Mouse (Mus musculus) lung, embryonic 14.5 days (tissue): ENCODE results near the gene Ccdc188. TPM values are rescaled to one million over a fixed set of nuclear protein-coding genes. Genes with fewer than 3 reads are reported as not detected.

ENCODE experiments used
- ATAC-seq: fragments of 200-750 bp; cut with Nextera tagmentation; 2 replicates; pipeline ENCODE4 v1.8.0; 2017; ENCODE audit warnings: mild to moderate bottlenecking, moderate TSS enrichment, moderate library complexity; ENCODE audit not compliant: insufficient read depth
- DNase-seq: peaks from one replicate; pipeline ENCODE4 v3.0.0-alpha.2; 2015
- H3K27ac ChIP-seq: fragments of 300-500 bp; sonication (generic); 2 replicates; pipeline ENCODE4 v1.5.1; 2014; ENCODE audit warnings: low read depth, mild to moderate bottlenecking, moderate library complexity
- H3K27me3 ChIP-seq: fragments of 300-500 bp; sonication (generic); 2 replicates; pipeline ENCODE4 v1.6.1; 2014; ENCODE audit warnings: low read length, control low read depth; ENCODE audit not compliant: insufficient read depth
- H3K36me3 ChIP-seq: fragments of 300-500 bp; sonication (generic); 2 replicates; pipeline ENCODE4 v1.6.1; 2014; ENCODE audit warnings: control low read depth; ENCODE audit not compliant: insufficient read depth
- H3K4me1 ChIP-seq: fragments of 300-500 bp; sonication (generic); 2 replicates; pipeline ENCODE4 v1.6.1; 2014; ENCODE audit warnings: antibody characterized with exemption, control low read depth; ENCODE audit not compliant: insufficient read depth
- H3K4me2 ChIP-seq: fragments of 300-500 bp; sonication (generic); 2 replicates; pipeline ENCODE4 v1.6.1; 2014; ENCODE audit warnings: mild to moderate bottlenecking
- H3K4me3 ChIP-seq: fragments of 300-500 bp; sonication (generic); 2 replicates; pipeline ENCODE4 v1.5.1; 2014; ENCODE audit warnings: low read depth, low read length
- H3K9ac ChIP-seq: fragments of 300-500 bp; sonication (generic); 2 replicates; pipeline ENCODE4 v1.6.1; 2014
- H3K9me3 ChIP-seq: fragments of 300-500 bp; sonication (generic); 2 replicates; pipeline ENCODE4 v1.6.1; 2016; ENCODE audit warnings: low read depth, low read length, control low read depth
- CTCF ChIP-seq: IDR thresholded peaks from 2 replicates; pipeline ENCODE4 v1.5.1; 2016; ENCODE audit warnings: antibody characterized with exemption, low read depth
- whole genome bisulfite sequencing: fragments of 180-500 bp; shearing (Covaris S2); extraction: QIAGEN DNeasy Blood & Tissue Kit; methylation state at CpG from one replicate; pipeline ENCODE4 v1.1.7; 2014; 5-methylcytosine and 5-hydroxymethylcytosine counted together
- polyA plus RNA-seq: library from polyadenylated mRNA; unstranded; fragments of >200 nt; fragmentation: Nextera tagmentation; extraction: Ambion mirVana; gene quantifications from 2 replicates; pipeline ENCODE4 v1.2.1, GENCODE M21; 2014

Ccdc188 gene
- polyA plus RNA-seq, 1 experiment from 2014 or later = not detected

DNA sequence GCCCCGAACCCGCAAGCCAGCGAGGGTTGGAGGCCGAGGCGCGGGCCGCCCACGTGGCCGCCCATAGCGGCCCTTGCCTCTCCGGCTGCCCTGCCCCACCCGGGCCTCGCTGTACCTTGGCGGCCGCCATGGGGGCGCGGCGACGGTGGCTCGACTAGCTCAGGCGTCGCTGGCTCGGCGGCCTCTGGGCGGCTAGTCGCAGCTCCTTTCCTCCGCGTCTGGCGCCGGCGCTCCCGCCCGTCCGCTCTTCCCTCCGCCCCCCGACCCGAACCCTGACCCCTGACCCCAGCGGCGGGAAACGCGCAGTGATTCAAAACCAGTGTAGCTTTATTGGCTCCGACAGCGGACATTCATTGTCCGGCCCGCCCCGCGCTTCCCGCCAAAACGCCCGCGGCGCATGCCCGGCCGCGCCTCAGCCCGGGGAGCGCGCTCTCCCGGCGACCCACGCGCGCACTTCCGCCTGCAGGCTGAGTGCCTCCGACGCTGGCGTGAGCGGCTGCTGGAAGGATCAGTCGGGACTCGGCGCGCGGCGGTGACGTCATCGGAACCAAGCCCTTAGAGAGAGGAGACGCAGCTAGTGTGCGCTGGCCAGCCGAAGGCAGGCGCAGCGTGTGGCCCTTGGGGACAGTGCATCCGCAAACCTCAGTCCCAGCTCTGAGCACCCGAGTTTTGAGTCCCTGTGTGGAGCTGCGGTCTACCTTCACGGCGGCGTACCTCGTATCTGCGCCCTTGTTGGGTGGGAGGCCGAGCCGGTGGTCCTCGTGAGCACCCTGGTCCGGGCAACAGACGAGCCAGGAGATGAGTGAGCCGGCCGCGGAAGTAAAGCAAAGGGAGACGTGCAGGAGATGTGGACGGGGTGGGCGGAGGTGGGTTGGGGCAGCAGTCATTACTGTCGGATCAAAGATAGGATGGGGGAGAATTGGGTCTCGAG, 31.0 kb downstream of the Ccdc188 start, which contains the start of the genes Trmt2a and Ranbp1:
Trmt2a (plus strand) TSS at position 247 of the 931 bp plus-strand sequence.
Ranbp1 (minus strand) TSS at position 300 of the 931 bp plus-strand sequence.
- H3K27me3 ChIP-seq = no peaks in the 10 kb centered on the region
- under 1% methylated on average over 102 of the region's 102 CpGs for WGBS
- peak within 1 kb of the TSS; percentile 80 for H3K4me2 ChIP-seq
- peaks cover 68% of the 10 kb centered on the region for H3K36me3 ChIP-seq
- peak within 1 kb of the TSS; percentile 95 for H3K9ac ChIP-seq
- ATAC-seq = peak; percentile 96
- TF ChIP-seq CTCF = no peak; the same call in none of the 2 replicates
- no peaks in the 10 kb centered on the region for H3K9me3 ChIP-seq
- peak within 1 kb of the TSS; percentile 97 for H3K4me3 ChIP-seq
- H3K4me1 ChIP-seq = peaks cover 12% of the 10 kb centered on the region; the same call in 1 of the 2 replicates
- DNase-seq = peak; percentile 100
- H3K27ac ChIP-seq = peak within 1 kb of the TSS; percentile 91

DNA sequence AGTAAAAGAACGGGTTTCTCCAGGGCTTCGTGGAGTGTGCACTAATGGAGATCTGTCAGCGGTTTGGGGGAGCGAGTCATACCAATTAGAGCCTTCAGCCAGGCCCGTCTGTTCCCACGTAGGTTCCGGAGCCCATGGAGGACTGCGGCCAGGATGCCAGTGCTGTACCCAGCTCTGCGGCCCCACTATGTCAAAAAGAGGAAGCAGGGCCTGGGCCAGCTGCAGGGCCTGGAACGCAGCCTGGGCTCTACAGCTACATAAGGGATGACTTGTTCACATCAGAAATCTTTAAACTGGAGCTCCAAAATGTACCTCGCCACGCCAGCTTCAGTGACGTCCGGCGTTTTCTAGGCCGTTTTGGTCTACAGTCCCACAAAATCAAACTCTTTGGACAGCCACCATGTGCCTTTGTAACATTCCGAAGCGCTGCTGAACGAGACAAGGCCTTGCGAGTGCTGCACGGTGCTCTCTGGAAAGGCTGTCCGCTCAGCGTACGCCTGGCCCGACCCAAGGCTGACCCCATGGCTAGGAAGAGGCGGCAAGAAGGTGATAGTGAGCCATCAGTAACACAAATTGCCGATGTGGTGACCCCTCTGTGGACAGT, 31.8 kb downstream of the Ccdc188 start:
- no peak for TF ChIP-seq CTCF
- H3K9ac ChIP-seq = peak overlapping the region; percentile 82
- H3K27ac ChIP-seq = peak overlapping the region; percentile 91
- H3K36me3 ChIP-seq = peaks cover 68% of the 10 kb centered on the region
- no peaks in the 10 kb centered on the region for H3K27me3 ChIP-seq
- ATAC-seq = peak; percentile 8
- peak overlapping the region; percentile 97 for H3K4me3 ChIP-seq
- H3K9me3 ChIP-seq = no peaks in the 10 kb centered on the region
- 3% methylated on average over 27 of the region's 27 CpGs for WGBS
- H3K4me2 ChIP-seq = peak overlapping the region; percentile 80
- DNase-seq = peak; percentile 54
- H3K4me1 ChIP-seq = peaks cover 12% of the 10 kb centered on the region; the same call in 1 of the 2 replicates

DNA sequence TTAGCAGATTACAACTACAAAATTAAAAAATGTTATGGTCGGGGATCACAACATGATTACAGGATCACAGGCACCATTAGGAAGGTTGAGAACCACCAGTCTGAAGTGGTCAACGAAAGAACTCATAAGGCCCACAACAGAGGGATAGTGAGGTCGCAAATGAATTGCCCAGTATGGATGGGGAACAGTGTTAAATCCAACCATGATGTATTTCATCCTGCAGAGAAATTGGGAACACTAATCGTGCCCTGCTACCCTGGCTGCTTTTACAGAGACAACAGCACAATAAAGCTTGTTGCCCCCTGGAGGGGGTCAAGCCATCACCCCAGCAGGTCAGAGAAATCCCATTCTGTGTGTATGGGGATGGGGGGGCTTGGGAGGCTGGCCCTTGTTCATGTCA, 32.6 kb downstream of the Ccdc188 start:
- no peak for TF ChIP-seq CTCF
- no peak for ATAC-seq
- 50% methylated on average over 4 of the region's 4 CpGs for WGBS

DNA sequence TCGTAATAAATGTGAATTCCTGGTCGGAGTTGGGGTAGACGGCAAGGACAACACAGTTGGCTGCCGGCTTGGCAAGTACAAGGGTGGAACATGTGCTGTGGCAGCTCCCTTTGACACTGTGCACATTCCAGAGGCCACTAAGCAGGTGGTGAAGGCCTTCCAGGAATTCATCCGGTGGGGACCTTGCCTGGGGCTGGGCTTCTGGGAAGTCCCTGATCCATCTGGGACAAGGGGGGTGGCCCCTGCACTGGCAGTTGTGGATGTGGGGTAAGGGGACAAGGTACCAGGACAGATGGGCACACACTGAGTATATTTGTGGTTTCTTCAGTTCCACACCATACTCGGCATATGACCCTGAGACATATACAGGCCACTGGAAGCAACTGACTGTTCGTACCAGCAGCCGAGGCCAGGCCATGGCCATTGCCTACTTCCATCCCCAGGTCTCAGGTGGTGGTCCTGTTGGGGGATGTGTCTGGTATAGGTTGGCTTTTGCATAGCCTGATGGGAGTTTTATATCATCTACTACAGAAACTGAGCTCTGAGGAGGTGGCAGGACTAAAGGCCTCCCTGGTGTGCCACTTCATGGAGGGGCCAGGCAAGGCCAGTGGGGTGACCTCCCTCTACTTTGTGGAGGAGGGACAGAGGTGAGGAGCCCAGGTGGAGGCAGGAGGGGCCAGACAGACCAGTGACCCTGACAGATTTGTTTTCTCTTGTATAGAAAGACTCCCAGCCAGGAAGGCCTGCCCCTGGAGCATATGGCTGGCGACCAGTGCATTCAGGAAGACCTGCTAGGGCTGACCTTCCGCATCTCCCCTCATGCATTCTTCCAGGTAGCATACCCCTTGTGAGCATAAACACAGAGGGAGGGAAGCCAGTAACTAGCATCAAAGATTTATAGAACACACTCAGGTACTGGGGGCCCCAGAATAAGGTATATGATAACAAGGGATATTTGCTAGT, 33.4 kb downstream of the Ccdc188 start:
- peaks cover 12% of the 10 kb centered on the region; the same call in 1 of the 2 replicates for H3K4me1 ChIP-seq
- 59% methylated on average over 10 of the region's 10 CpGs for WGBS
- H3K27ac ChIP-seq = 0 out of 2 replicates have a peak overlapping the region, but pooled peaks have one; percentile 8
- DNase-seq (peak; percentile 12), ATAC-seq (no peak)
- no peaks in the 10 kb centered on the region for H3K27me3 ChIP-seq
- H3K4me3 ChIP-seq = peak overlapping the region; percentile 97
- H3K9me3 ChIP-seq = no peaks in the 10 kb centered on the region
- peaks cover 66% of the 10 kb centered on the region for H3K36me3 ChIP-seq
- H3K4me2 ChIP-seq = peak overlapping the region; percentile 80
- TF ChIP-seq CTCF = no peak
- H3K9ac ChIP-seq = peak overlapping the region; percentile 82

More for the DNA sequence above, 32.6 kb downstream of the Ccdc188 start:
- H3K9ac ChIP-seq = peak overlapping the region; percentile 82
- peak overlapping the region; percentile 97 for H3K4me3 ChIP-seq
- no peaks in the 10 kb centered on the region for H3K9me3 ChIP-seq
- H3K4me1 ChIP-seq = peaks cover 12% of the 10 kb centered on the region; the same call in 1 of the 2 replicates
- no peak for DNase-seq
- no peaks in the 10 kb centered on the region for H3K27me3 ChIP-seq
- H3K4me2 ChIP-seq = peak overlapping the region; percentile 80
- H3K36me3 ChIP-seq = peaks cover 66% of the 10 kb centered on the region
- H3K27ac ChIP-seq = no peak overlapping the region

DNA sequence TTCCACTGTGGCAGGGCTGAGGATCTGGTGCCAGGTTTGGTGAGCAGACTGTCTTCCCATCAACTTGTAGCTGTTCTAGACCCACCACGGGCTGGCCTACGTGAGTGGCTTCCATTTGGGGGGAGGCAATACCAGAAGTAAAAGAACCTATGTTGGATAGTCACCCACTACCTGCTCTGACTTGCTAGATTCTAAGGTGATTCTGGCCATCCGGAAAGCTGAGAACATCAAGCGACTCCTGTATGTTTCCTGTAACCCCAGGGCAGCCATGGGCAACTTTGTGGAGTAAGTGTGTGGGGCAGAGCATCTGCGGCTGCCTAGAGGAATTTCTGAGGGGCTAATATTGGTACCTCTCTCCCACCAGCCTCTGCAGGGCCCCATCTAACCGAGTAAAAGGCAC, 35.1 kb downstream of the Ccdc188 start:
- ATAC-seq = no peak

DNA sequence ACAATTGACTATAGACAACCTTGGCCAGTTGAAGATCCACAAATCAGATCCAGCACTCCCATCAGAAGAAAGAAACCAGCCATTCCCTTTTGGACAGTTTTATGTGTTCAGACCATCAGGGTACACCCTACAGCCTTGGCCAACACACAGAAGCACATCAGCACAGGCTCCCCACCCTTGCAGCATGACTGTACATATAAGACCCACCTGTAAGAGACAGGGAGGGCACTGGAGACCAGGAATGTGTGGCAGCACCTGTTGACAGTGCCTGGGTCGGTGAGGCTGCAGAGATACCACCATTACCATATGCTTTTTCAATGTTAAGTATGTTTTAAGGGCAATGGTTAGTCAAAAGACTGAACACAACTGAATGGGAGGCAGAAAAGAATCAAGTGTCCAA, 36.2 kb downstream of the Ccdc188 start:
- H3K27ac ChIP-seq = no peak overlapping the region
- H3K4me2 ChIP-seq = no peak overlapping the region
- ATAC-seq = no peak
- TF ChIP-seq CTCF = no peak
- no peak for DNase-seq
- H3K36me3 ChIP-seq = peaks cover 81% of the 10 kb centered on the region
- H3K9ac ChIP-seq = no peak overlapping the region
- H3K4me1 ChIP-seq = peaks cover 8% of the 10 kb centered on the region; the same call in 1 of the 2 replicates
- 79% methylated on average over 1 of the region's 1 CpGs for WGBS
- H3K27me3 ChIP-seq = no peaks in the 10 kb centered on the region
- no peaks in the 10 kb centered on the region for H3K9me3 ChIP-seq
- H3K4me3 ChIP-seq = no peak overlapping the region

More for the DNA sequence above, 35.1 kb downstream of the Ccdc188 start:
- Histone ChIP-seq H3K4me1 (peaks cover 8% of the 10 kb centered on the region; the same call in 1 of the 2 replicates), H3K4me2 (no peak overlapping the region), H3K27ac (no peak overlapping the region), H3K9me3 (no peaks in the 10 kb centered on the region), H3K4me3 (no peak overlapping the region), H3K27me3 (no peaks in the 10 kb centered on the region), H3K36me3 (peaks cover 71% of the 10 kb centered on the region), H3K9ac (no peak overlapping the region)
- no peak for TF ChIP-seq CTCF
- no peak for DNase-seq
- WGBS = 82% methylated on average over 6 of the region's 6 CpGs
